Mouse (Mus musculus): ENCODE measurements around the gene Hpse2. TPM values are rescaled to one million over a fixed set of nuclear protein-coding genes. Genes with fewer than 3 reads are reported as not detected.

Hpse2 gene
- polyA plus RNA-seq, 1 experiment from 2014 or later, result 6.0 TPM

DNA sequence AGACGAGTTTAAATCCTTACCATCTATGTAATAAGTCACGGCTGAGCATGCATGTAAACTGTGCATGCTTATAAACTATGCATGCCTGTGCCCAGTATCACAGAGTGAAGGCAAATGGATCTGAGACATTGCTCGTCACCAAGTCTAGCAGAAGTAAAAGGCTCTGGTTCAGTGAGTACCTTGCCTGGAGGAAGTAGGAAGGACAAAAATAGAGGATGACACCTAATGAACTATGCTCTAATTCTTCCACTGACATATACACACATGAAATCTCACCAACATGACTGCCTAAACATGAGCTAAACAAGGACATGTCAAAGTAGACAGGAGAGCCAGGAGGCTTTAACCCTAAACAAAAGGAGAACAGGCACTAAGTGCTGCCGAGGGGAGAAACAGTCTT lies 391.7 kb downstream of the Hpse2 start:
- Histone ChIP-seq H3K4me1 (replicated peaks; ENCODE audit: control insufficient read depth, insufficient read depth, low read length) (no peaks in the 10 kb centered on the region), H3K9me3 (ENCODE audit: control insufficient read depth, low read length) (no peaks in the 10 kb centered on the region), H3K4me2 (ENCODE audit: low read depth, low read length) (no peak overlapping the region), H3K4me3 (ENCODE audit: low read length) (no peak overlapping the region), H3K9ac (ENCODE audit: low read length) (no peak overlapping the region), H3K27me3 (ENCODE audit: control insufficient read depth, insufficient read depth, low read depth, low read length) (no peaks in the 10 kb centered on the region), H3K36me3 (ENCODE audit: control insufficient read depth, insufficient read depth, low read length) (no peaks in the 10 kb centered on the region), H3K27ac (ENCODE audit: low read length) (no peak overlapping the region)
- ATAC-seq (ENCODE audit: low read depth), result no peak
- 84% methylated on average over 4 of the region's 4 CpGs for WGBS

DNA sequence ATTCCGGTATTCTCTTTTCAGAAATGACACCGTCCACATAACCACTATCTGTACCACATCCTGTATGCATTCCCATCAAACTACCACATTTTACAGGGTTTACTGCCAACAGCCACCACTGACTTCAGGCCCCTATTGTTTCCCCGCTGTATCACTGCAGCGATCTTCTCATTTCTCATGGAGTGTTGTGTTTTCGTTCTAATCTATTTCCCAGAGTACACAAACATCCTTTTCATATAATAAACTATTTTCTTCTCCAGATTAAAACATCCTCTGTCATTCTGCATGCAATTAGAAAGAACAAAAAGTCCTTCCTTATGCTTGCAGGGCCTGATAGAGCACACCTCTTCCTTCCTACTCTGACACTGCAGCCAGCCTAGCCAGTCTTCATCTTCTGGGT lies 399.3 kb downstream of the Hpse2 start:
- no peak overlapping the region for H3K9ac ChIP-seq (ENCODE audit: low read length)
- no peak overlapping the region for H3K4me3 ChIP-seq (ENCODE audit: low read length)
- H3K36me3 ChIP-seq (ENCODE audit: control insufficient read depth, insufficient read depth, low read length), result no peaks in the 10 kb centered on the region
- H3K27me3 ChIP-seq (ENCODE audit: control insufficient read depth, insufficient read depth, low read depth, low read length), result no peaks in the 10 kb centered on the region
- H3K27ac ChIP-seq (ENCODE audit: low read length), result no peak overlapping the region
- H3K9me3 ChIP-seq (ENCODE audit: control insufficient read depth, low read length), result no peaks in the 10 kb centered on the region
- no peak overlapping the region for H3K4me2 ChIP-seq (ENCODE audit: low read depth, low read length)
- 56% methylated on average over 5 of the region's 5 CpGs for WGBS
- H3K4me1 ChIP-seq (replicated peaks; ENCODE audit: control insufficient read depth, insufficient read depth, low read length), result peaks cover 10% of the 10 kb centered on the region
- ATAC-seq (ENCODE audit: low read depth), result no peak

DNA sequence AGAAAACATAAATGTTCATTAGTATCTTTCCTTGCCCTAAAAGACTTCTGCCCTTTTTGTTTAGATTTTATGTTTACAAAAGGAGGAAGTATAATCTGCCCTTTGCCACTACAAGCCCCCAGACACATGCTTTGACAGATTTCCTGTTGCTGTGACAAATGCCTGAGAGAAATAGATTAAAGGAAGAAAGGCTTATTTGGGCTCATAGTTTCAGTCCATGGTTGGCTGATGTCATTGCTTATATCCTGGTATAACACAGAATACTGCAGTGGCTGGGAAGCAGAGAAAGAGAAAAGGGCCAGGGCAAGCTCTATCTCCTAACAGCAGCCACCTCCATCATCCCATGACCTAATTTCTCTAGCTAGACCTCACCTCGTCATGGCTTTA lies 401.8 kb downstream of the Hpse2 start:
- Histone ChIP-seq H3K4me3 (ENCODE audit: low read length) (no peak overlapping the region), H3K9me3 (ENCODE audit: control insufficient read depth, low read length) (no peaks in the 10 kb centered on the region), H3K36me3 (ENCODE audit: control insufficient read depth, insufficient read depth, low read length) (no peaks in the 10 kb centered on the region), H3K4me1 (replicated peaks; ENCODE audit: control insufficient read depth, insufficient read depth, low read length) (peaks cover 10% of the 10 kb centered on the region), H3K4me2 (ENCODE audit: low read depth, low read length) (no peak overlapping the region), H3K9ac (ENCODE audit: low read length) (no peak overlapping the region), H3K27me3 (ENCODE audit: control insufficient read depth, insufficient read depth, low read depth, low read length) (no peaks in the 10 kb centered on the region), H3K27ac (ENCODE audit: low read length) (peak overlapping the region; percentile 82)
- WGBS, result 15% methylated on average over 1 of the region's 1 CpGs
- ATAC-seq (ENCODE audit: low read depth), result peak; percentile 69

DNA sequence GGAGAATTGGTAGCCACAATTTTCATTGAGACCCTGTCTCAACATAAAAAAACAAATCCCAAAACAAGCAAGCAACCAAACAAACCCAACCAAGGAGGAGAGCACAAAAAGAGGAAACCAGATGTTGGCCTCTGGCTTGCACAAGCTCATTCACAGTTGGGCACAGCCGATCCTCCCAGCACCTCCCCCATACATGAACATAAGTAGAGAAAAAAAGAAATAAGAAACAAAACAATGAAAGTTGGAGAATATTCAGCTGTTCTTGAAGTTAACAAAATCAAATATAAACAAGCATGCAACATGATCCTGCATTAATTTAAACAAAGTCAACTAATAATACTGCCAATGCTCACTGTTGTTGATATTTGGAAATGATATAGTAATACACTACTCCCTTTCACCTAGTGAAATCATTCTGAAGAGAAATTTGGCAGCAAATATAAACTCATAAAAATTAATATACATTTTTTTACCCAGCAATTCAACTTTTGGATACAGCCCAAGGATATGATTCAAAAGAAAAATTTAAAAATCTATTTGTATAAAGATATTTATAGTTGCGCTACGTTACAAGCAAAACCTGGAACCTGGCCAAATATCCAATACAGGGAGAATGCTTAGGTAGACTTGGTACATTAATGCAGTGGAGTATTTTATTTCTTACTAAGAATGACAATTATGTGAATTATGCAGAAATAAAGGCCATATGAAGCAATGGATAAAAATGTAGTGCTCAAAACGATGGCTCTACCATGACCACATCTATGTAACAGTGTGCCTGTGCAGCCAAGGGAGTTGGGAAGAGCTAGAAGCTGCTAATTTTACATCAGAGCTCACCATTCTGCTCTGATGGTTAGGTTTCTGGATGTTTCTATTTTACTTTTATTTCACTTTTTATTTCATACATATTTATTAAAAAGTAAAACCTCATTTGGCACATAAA lies 402.5 kb downstream of the Hpse2 start:
- no peaks in the 10 kb centered on the region for H3K36me3 ChIP-seq (ENCODE audit: control insufficient read depth, insufficient read depth, low read length)
- H3K9ac ChIP-seq (ENCODE audit: low read length), result no peak overlapping the region
- H3K9me3 ChIP-seq (ENCODE audit: control insufficient read depth, low read length), result no peaks in the 10 kb centered on the region
- peak overlapping the region; percentile 82 for H3K27ac ChIP-seq (ENCODE audit: low read length)
- no peaks in the 10 kb centered on the region for H3K27me3 ChIP-seq (ENCODE audit: control insufficient read depth, insufficient read depth, low read depth, low read length)
- H3K4me2 ChIP-seq (ENCODE audit: low read depth, low read length), result no peak overlapping the region
- no peak overlapping the region for H3K4me3 ChIP-seq (ENCODE audit: low read length)
- ATAC-seq (ENCODE audit: low read depth), result peak; percentile 87
- peaks cover 10% of the 10 kb centered on the region for H3K4me1 ChIP-seq (replicated peaks; ENCODE audit: control insufficient read depth, insufficient read depth, low read length)
- WGBS, result 31% methylated on average over 4 of the region's 4 CpGs

DNA sequence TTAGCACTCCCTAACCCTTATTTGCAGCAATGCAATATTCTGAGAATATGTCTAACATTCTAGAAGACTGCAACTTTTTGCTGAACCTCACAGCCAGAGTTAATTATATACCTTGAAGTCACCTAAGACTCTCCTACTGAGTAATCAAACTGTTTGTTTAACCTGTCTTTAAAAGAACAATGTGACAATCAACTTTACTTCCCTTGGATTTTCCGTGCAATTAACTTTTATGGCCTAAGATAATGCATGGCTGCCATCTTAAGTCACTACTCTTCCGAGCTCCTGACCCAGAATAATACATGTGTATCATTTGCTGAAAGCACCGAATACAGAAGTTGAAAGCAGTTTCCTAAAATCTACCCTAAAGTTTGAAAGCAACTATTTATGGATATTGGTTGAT lies 407.6 kb downstream of the Hpse2 start:
- WGBS, result 62% methylated on average over 3 of the region's 3 CpGs
- no peak overlapping the region for H3K4me3 ChIP-seq (ENCODE audit: low read length)
- no peak overlapping the region for H3K4me2 ChIP-seq (ENCODE audit: low read depth, low read length)
- no peak overlapping the region for H3K27ac ChIP-seq (ENCODE audit: low read length)
- H3K36me3 ChIP-seq (ENCODE audit: control insufficient read depth, insufficient read depth, low read length), result no peaks in the 10 kb centered on the region
- H3K9me3 ChIP-seq (ENCODE audit: control insufficient read depth, low read length), result 0 out of 2 replicates have a peak, but pooled peaks cover 2% of the 10 kb centered on the region
- H3K27me3 ChIP-seq (ENCODE audit: control insufficient read depth, insufficient read depth, low read depth, low read length), result no peaks in the 10 kb centered on the region
- ATAC-seq (ENCODE audit: low read depth), result no peak
- H3K4me1 ChIP-seq (replicated peaks; ENCODE audit: control insufficient read depth, insufficient read depth, low read length), result 0 out of 2 replicates have a peak, but pooled peaks cover 2% of the 10 kb centered on the region
- no peak overlapping the region for H3K9ac ChIP-seq (ENCODE audit: low read length)

DNA sequence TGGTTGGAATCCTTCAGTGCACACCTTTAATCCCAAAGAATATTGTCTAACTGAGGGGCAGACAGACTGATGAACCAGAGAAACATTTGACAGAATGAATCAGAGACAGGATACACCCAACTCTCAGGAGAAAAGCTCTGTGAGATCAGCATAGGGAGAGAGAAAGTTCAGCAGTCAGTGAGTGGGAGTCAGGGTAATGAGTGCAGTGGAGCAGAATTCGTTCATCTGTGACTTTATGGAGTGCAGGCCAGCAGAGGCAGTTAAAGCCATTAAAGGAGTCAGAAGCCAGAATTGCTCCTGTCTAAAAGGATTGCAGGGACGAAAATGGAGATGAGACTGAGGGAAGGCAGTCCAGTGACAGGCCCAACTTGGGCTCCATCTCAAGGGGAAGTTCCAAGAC lies 410.2 kb downstream of the Hpse2 start:
- ATAC-seq (ENCODE audit: low read depth), result no peak
- H3K4me1 ChIP-seq (replicated peaks; ENCODE audit: control insufficient read depth, insufficient read depth, low read length), result no peaks in the 10 kb centered on the region
- WGBS, result 69% methylated on average over 2 of the region's 2 CpGs

DNA sequence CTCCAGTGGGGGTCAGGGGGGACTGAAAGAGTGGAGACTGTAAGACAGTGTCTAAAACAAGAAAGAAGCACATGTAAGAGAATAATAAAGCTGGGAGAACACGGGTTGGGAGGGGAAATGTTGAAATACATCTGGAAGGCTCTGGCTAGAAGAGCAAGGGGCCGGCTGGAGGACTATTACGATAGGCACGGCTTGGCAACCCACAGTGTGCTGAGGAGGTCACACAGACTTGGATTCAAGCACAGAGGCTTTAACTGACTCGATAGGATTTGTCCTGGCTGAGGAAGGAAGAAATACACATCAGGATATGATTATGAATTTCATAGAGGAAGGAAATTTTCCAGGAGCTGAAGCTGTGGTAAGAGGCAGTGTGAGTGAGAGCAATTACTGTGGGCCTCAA lies 414.4 kb downstream of the Hpse2 start:
- H3K4me2 ChIP-seq (ENCODE audit: low read depth, low read length), result no peak overlapping the region
- 0 out of 2 replicates have a peak, but pooled peaks cover 2% of the 10 kb centered on the region for H3K9me3 ChIP-seq (ENCODE audit: control insufficient read depth, low read length)
- H3K36me3 ChIP-seq (ENCODE audit: control insufficient read depth, insufficient read depth, low read length), result no peaks in the 10 kb centered on the region
- no peak overlapping the region for H3K4me3 ChIP-seq (ENCODE audit: low read length)
- H3K27me3 ChIP-seq (ENCODE audit: control insufficient read depth, insufficient read depth, low read depth, low read length), result no peaks in the 10 kb centered on the region
- no peaks in the 10 kb centered on the region for H3K4me1 ChIP-seq (replicated peaks; ENCODE audit: control insufficient read depth, insufficient read depth, low read length)
- H3K27ac ChIP-seq (ENCODE audit: low read length), result no peak overlapping the region
- peak; percentile 7; the same call in 1 of the 2 replicates for ATAC-seq (ENCODE audit: low read depth)
- H3K9ac ChIP-seq (ENCODE audit: low read length), result no peak overlapping the region
- 59% methylated on average over 5 of the region's 5 CpGs for WGBS

More for the DNA sequence above, 410.2 kb downstream of the Hpse2 start:
- Histone ChIP-seq H3K27ac (ENCODE audit: low read length) (no peak overlapping the region), H3K36me3 (ENCODE audit: control insufficient read depth, insufficient read depth, low read length) (no peaks in the 10 kb centered on the region), H3K9ac (ENCODE audit: low read length) (no peak overlapping the region), H3K4me3 (ENCODE audit: low read length) (no peak overlapping the region), H3K27me3 (ENCODE audit: control insufficient read depth, insufficient read depth, low read depth, low read length) (no peaks in the 10 kb centered on the region), H3K9me3 (ENCODE audit: control insufficient read depth, low read length) (0 out of 2 replicates have a peak, but pooled peaks cover 2% of the 10 kb centered on the region), H3K4me2 (ENCODE audit: low read depth, low read length) (no peak overlapping the region)

DNA sequence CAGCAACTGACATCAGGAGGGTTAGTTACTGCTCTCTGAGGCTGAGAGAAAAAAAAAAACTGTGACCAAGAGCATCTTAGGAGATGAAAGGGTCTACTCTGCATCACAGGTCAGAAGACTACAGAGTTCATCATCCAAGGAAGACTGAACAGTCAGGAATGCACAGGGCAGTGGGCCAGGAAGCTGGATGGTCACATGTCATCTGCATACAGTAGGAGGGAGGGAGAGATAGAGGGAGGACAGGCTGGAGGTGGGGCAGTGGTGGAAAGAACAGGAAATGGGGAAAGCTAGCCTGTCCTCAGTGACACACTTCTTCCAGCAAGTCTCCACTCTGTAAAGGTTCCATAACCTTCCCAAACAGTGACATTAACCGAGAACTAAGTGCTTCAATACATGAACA lies 423.0 kb downstream of the Hpse2 start:
- Histone ChIP-seq H3K27ac (ENCODE audit: low read length) (no peak overlapping the region), H3K4me3 (ENCODE audit: low read length) (no peak overlapping the region), H3K4me2 (ENCODE audit: low read depth, low read length) (no peak overlapping the region), H3K27me3 (ENCODE audit: control insufficient read depth, insufficient read depth, low read depth, low read length) (no peaks in the 10 kb centered on the region), H3K9ac (ENCODE audit: low read length) (no peak overlapping the region), H3K9me3 (ENCODE audit: control insufficient read depth, low read length) (no peaks in the 10 kb centered on the region), H3K36me3 (ENCODE audit: control insufficient read depth, insufficient read depth, low read length) (no peaks in the 10 kb centered on the region), H3K4me1 (replicated peaks; ENCODE audit: control insufficient read depth, insufficient read depth, low read length) (no peaks in the 10 kb centered on the region)
- 41% methylated on average over 1 of the region's 1 CpGs for WGBS
- peak; percentile 41; the same call in 1 of the 2 replicates for ATAC-seq (ENCODE audit: low read depth)

DNA sequence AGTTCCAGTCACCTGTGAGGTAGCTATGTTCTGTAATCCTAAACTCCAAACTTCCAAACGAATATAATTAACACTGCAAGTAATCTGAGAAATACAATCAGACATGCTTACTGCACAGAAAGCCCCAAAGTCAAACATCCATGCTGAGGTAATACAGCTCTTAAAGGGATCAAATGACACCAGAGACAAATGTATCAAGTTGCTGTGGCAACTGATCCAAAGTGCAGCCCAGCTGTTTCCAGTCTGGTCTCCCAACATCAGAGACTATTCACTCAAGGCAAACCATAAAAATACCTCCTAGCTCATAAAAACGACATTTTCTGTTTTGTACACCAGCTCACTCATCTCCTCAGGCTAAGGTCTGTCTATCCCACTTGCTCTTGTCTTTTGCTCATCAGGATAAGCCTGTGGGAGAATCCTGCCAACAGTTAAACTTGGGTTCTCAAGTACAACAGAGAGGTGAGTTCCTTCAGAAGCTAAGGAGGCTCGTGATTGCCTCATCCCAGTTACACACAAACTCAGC lies 440.0 kb downstream of the Hpse2 start:
- WGBS, result 28% methylated on average over 3 of the region's 3 CpGs

More for the DNA sequence above, 440.0 kb downstream of the Hpse2 start:
- Histone ChIP-seq H3K4me1 (replicated peaks; ENCODE audit: control insufficient read depth, insufficient read depth, low read length) (no peaks in the 10 kb centered on the region), H3K9ac (ENCODE audit: low read length) (no peak overlapping the region), H3K27ac (ENCODE audit: low read length) (no peak overlapping the region), H3K27me3 (ENCODE audit: control insufficient read depth, insufficient read depth, low read depth, low read length) (no peaks in the 10 kb centered on the region), H3K9me3 (ENCODE audit: control insufficient read depth, low read length) (peaks cover 3% of the 10 kb centered on the region), H3K4me3 (ENCODE audit: low read length) (no peak overlapping the region), H3K4me2 (ENCODE audit: low read depth, low read length) (no peak overlapping the region), H3K36me3 (ENCODE audit: control insufficient read depth, insufficient read depth, low read length) (no peaks in the 10 kb centered on the region)
- no peak for ATAC-seq (ENCODE audit: low read depth)

All from lung, embryonic 16.5 days (tissue).